Mouse (Mus musculus): ENCODE measurements at regions not wholly inside any gene's neighbourhood (a gene's known extent, or its start where the extent isn't known, plus 50 kb on each side); places are given as distances from the start of the nearest gene placed in this dataset.

GRCm38 (mm10) chr5:100982573-100982936, 137.0 kb downstream of the Gpat3 start:
- no peak overlapping the region for H3K9ac ChIP-seq (replicated peaks; ENCODE audit: low read depth)
- no peaks in the 10 kb centered on the region for H3K36me3 ChIP-seq (ENCODE audit: insufficient read depth, low read length)
- ATAC-seq: no peak
- TF ChIP-seq CTCF (IDR thresholded peaks at IDR 0.05) (no peak), EP300 (IDR thresholded peaks at IDR 0.05) (no peak)
- no peak for DNase-seq (ENCODE audit: low spot score)
- no peaks in the 10 kb centered on the region for H3K4me1 ChIP-seq (ENCODE audit: insufficient read depth, low read depth, low read length)
- no peak overlapping the region for H3K4me2 ChIP-seq (replicated peaks; ENCODE audit: low read depth, low read length)
- H3K27ac ChIP-seq (ENCODE audit: low read length): no peak overlapping the region
- H3K9me3 ChIP-seq (ENCODE audit: low read length): no peaks in the 10 kb centered on the region
- 78% methylated on average over 10 of the region's 10 CpGs for WGBS
- no peaks in the 10 kb centered on the region for H3K27me3 ChIP-seq (replicated peaks; ENCODE audit: insufficient read depth, low read length)
- H3K4me3 ChIP-seq (ENCODE audit: low read depth, low read length): no peak overlapping the region

- no peaks in the 10 kb centered on the region for H3K36me3 ChIP-seq (ENCODE audit: insufficient read depth, low read length)
- no peaks in the 10 kb centered on the region for H3K27me3 ChIP-seq (replicated peaks; ENCODE audit: insufficient read depth, low read length)
- 78% methylated on average over 18 of the region's 18 CpGs for WGBS
- H3K4me3 ChIP-seq (ENCODE audit: low read depth, low read length): no peak overlapping the region
- no peak overlapping the region for H3K9ac ChIP-seq (replicated peaks; ENCODE audit: low read depth)
- ATAC-seq: no peak
- no peak for DNase-seq (ENCODE audit: low spot score)
- H3K9me3 ChIP-seq (ENCODE audit: low read length): no peaks in the 10 kb centered on the region
- TF ChIP-seq CTCF (IDR thresholded peaks at IDR 0.05) (no peak), EP300 (IDR thresholded peaks at IDR 0.05) (no peak)
- H3K4me2 ChIP-seq (replicated peaks; ENCODE audit: low read depth, low read length): no peak overlapping the region
- no peaks in the 10 kb centered on the region for H3K4me1 ChIP-seq (ENCODE audit: insufficient read depth, low read depth, low read length)
- H3K27ac ChIP-seq (ENCODE audit: low read length): no peak overlapping the region
Measured at GRCm38 (mm10) chr5:100981849-100982572, 136.5 kb downstream of the Gpat3 start.

GRCm38 (mm10) chr5:100976736-100977135, 131.2 kb downstream of the Gpat3 start:
- DNase-seq (ENCODE audit: low spot score) (no peak), ATAC-seq (no peak)
- no peak overlapping the region for H3K4me2 ChIP-seq (replicated peaks; ENCODE audit: low read depth, low read length)
- no peak overlapping the region for H3K9ac ChIP-seq (replicated peaks; ENCODE audit: low read depth)
- H3K4me3 ChIP-seq (ENCODE audit: low read depth, low read length): no peak overlapping the region
- no peaks in the 10 kb centered on the region for H3K27me3 ChIP-seq (replicated peaks; ENCODE audit: insufficient read depth, low read length)
- no peaks in the 10 kb centered on the region for H3K4me1 ChIP-seq (ENCODE audit: insufficient read depth, low read depth, low read length)
- no peak overlapping the region for H3K27ac ChIP-seq (ENCODE audit: low read length)
- WGBS: 60% methylated on average over 2 of the region's 2 CpGs
- no peaks in the 10 kb centered on the region for H3K36me3 ChIP-seq (ENCODE audit: insufficient read depth, low read length)
- H3K9me3 ChIP-seq (ENCODE audit: low read length): no peaks in the 10 kb centered on the region
- TF ChIP-seq CTCF (IDR thresholded peaks at IDR 0.05) (no peak), EP300 (IDR thresholded peaks at IDR 0.05) (no peak)

- Histone ChIP-seq H3K4me3 (ENCODE audit: low read depth, low read length) (no peak overlapping the region), H3K4me2 (replicated peaks; ENCODE audit: low read depth, low read length) (no peak overlapping the region), H3K27ac (ENCODE audit: low read length) (no peak overlapping the region), H3K9me3 (ENCODE audit: low read length) (no peaks in the 10 kb centered on the region), H3K27me3 (replicated peaks; ENCODE audit: insufficient read depth, low read length) (no peaks in the 10 kb centered on the region), H3K4me1 (ENCODE audit: insufficient read depth, low read depth, low read length) (no peaks in the 10 kb centered on the region), H3K36me3 (ENCODE audit: insufficient read depth, low read length) (no peaks in the 10 kb centered on the region), H3K9ac (replicated peaks; ENCODE audit: low read depth) (no peak overlapping the region)
- no peak for ATAC-seq
- no peak for TF ChIP-seq CTCF (IDR thresholded peaks at IDR 0.05)
- TF ChIP-seq EP300 (IDR thresholded peaks at IDR 0.05): no peak
- DNase-seq (ENCODE audit: low spot score): no peak
- 47% methylated on average over 15 of the region's 15 CpGs for WGBS
Measured at GRCm38 (mm10) chr5:100951210-100951609, 105.7 kb downstream of the Gpat3 start.

Data from lung, postnatal 0 days (tissue).